Mouse (Mus musculus): ENCODE measurements around the gene Henmt1.

GRCm38 (mm10) chr3:108974920-108975485 lies 35.3 kb downstream of the Henmt1 start:
- no peak for TF ChIP-seq POLR2A (IDR thresholded peaks at IDR 0.05; ENCODE audit: extremely low read depth, insufficient read depth, low read length)
- TF ChIP-seq CTCF (IDR thresholded peaks at IDR 0.05; ENCODE audit: low read depth, low read length), result no peak
